Mouse (Mus musculus): Measurements from ENCODE around the gene Tmem135. TPM values are rescaled to one million over a fixed set of nuclear protein-coding genes. Genes with fewer than 3 reads are reported as not detected.

Tmem135 gene
- polyA plus RNA-seq, 1 experiment from 2014 or later = 15.1 TPM

GRCm38 (mm10) chr7:89168606-89169005, 235.4 kb downstream of the Tmem135 start:
- no peaks in the 10 kb centered on the region for H3K27me3 ChIP-seq (ENCODE audit: control insufficient read depth, insufficient read depth, low read length)
- ATAC-seq (ENCODE audit: low FRiP score) (no peak), DNase-seq (ENCODE audit: low spot score, missing footprints) (peak; percentile 96)
- H3K4me2 ChIP-seq = no peak overlapping the region
- no peak overlapping the region for H3K27ac ChIP-seq (ENCODE audit: low read depth, low read length)
- H3K36me3 ChIP-seq (ENCODE audit: control insufficient read depth, insufficient read depth, low read length) = no peaks in the 10 kb centered on the region
- no peak overlapping the region for H3K9ac ChIP-seq (ENCODE audit: low read length)
- no peaks in the 10 kb centered on the region for H3K9me3 ChIP-seq (ENCODE audit: control insufficient read depth, low read length)
- no peak overlapping the region for H3K4me3 ChIP-seq (ENCODE audit: low read depth, low read length)
- WGBS = 49% methylated on average over 2 of the region's 2 CpGs
- H3K4me1 ChIP-seq (ENCODE audit: control insufficient read depth, insufficient read depth, low read length) = no peaks in the 10 kb centered on the region; the same call in 1 of the 2 replicates

- Histone ChIP-seq H3K4me3 (ENCODE audit: low read depth, low read length) (no peak overlapping the region), H3K9me3 (ENCODE audit: control insufficient read depth, low read length) (no peaks in the 10 kb centered on the region), H3K27ac (ENCODE audit: low read depth, low read length) (no peak overlapping the region), H3K4me1 (ENCODE audit: control insufficient read depth, insufficient read depth, low read length) (no peaks in the 10 kb centered on the region; the same call in 1 of the 2 replicates), H3K9ac (ENCODE audit: low read length) (no peak overlapping the region), H3K27me3 (ENCODE audit: control insufficient read depth, insufficient read depth, low read length) (no peaks in the 10 kb centered on the region), H3K36me3 (ENCODE audit: control insufficient read depth, insufficient read depth, low read length) (no peaks in the 10 kb centered on the region), H3K4me2 (no peak overlapping the region)
- DNase-seq (ENCODE audit: low spot score, missing footprints) (no peak), ATAC-seq (ENCODE audit: low FRiP score) (no peak)
- 77% methylated on average over 4 of the region's 4 CpGs for WGBS
Observed at GRCm38 (mm10) chr7:89165528-89165927, 238.5 kb downstream of the Tmem135 start.

- Histone ChIP-seq H3K9me3 (ENCODE audit: control insufficient read depth, low read length) (no peaks in the 10 kb centered on the region), H3K4me1 (ENCODE audit: control insufficient read depth, insufficient read depth, low read length) (no peaks in the 10 kb centered on the region; the same call in 1 of the 2 replicates), H3K36me3 (ENCODE audit: control insufficient read depth, insufficient read depth, low read length) (no peaks in the 10 kb centered on the region), H3K4me3 (ENCODE audit: low read depth, low read length) (no peak overlapping the region), H3K27ac (ENCODE audit: low read depth, low read length) (no peak overlapping the region), H3K27me3 (ENCODE audit: control insufficient read depth, insufficient read depth, low read length) (no peaks in the 10 kb centered on the region), H3K9ac (ENCODE audit: low read length) (no peak overlapping the region), H3K4me2 (no peak overlapping the region)
- WGBS = 89% methylated on average over 6 of the region's 6 CpGs
- ATAC-seq (ENCODE audit: low FRiP score) (no peak), DNase-seq (ENCODE audit: low spot score, missing footprints) (no peak)
Observed at GRCm38 (mm10) chr7:89161610-89162378, 242.2 kb downstream of the Tmem135 start.

- no peak overlapping the region for H3K27ac ChIP-seq (ENCODE audit: low read depth, low read length)
Observed at GRCm38 (mm10) chr7:89157356-89157755, 246.7 kb downstream of the Tmem135 start.

GRCm38 (mm10) chr7:89156629-89157028, 247.4 kb downstream of the Tmem135 start:
- no peak overlapping the region for H3K9ac ChIP-seq (ENCODE audit: low read length)
- H3K27ac ChIP-seq (ENCODE audit: low read depth, low read length) = no peak overlapping the region
- no peaks in the 10 kb centered on the region for H3K9me3 ChIP-seq (ENCODE audit: control insufficient read depth, low read length)
- no peaks in the 10 kb centered on the region for H3K27me3 ChIP-seq (ENCODE audit: control insufficient read depth, insufficient read depth, low read length)
- no peak overlapping the region for H3K4me2 ChIP-seq
- ATAC-seq (ENCODE audit: low FRiP score) (no peak), DNase-seq (ENCODE audit: low spot score, missing footprints) (no peak)
- H3K36me3 ChIP-seq (ENCODE audit: control insufficient read depth, insufficient read depth, low read length) = no peaks in the 10 kb centered on the region
- WGBS = 81% methylated on average over 4 of the region's 4 CpGs
- no peaks in the 10 kb centered on the region for H3K4me1 ChIP-seq (ENCODE audit: control insufficient read depth, insufficient read depth, low read length)
- no peak overlapping the region for H3K4me3 ChIP-seq (ENCODE audit: low read depth, low read length)

More at GRCm38 (mm10) chr7:89157356-89157755, 246.7 kb downstream of the Tmem135 start:
- WGBS = 92% methylated on average over 8 of the region's 8 CpGs
- DNase-seq (ENCODE audit: low spot score, missing footprints) (no peak), ATAC-seq (ENCODE audit: low FRiP score) (no peak)
- no peaks in the 10 kb centered on the region for H3K36me3 ChIP-seq (ENCODE audit: control insufficient read depth, insufficient read depth, low read length)
- no peaks in the 10 kb centered on the region for H3K4me1 ChIP-seq (ENCODE audit: control insufficient read depth, insufficient read depth, low read length)
- no peaks in the 10 kb centered on the region for H3K9me3 ChIP-seq (ENCODE audit: control insufficient read depth, low read length)
- no peak overlapping the region for H3K9ac ChIP-seq (ENCODE audit: low read length)
- H3K4me3 ChIP-seq (ENCODE audit: low read depth, low read length) = no peak overlapping the region
- no peaks in the 10 kb centered on the region for H3K27me3 ChIP-seq (ENCODE audit: control insufficient read depth, insufficient read depth, low read length)
- H3K4me2 ChIP-seq = no peak overlapping the region

- Histone ChIP-seq H3K9me3 (ENCODE audit: control insufficient read depth, low read length) (no peaks in the 10 kb centered on the region), H3K4me3 (ENCODE audit: low read depth, low read length) (no peak overlapping the region), H3K27me3 (ENCODE audit: control insufficient read depth, insufficient read depth, low read length) (no peaks in the 10 kb centered on the region), H3K9ac (ENCODE audit: low read length) (no peak overlapping the region), H3K4me1 (ENCODE audit: control insufficient read depth, insufficient read depth, low read length) (no peaks in the 10 kb centered on the region), H3K4me2 (no peak overlapping the region), H3K27ac (ENCODE audit: low read depth, low read length) (no peak overlapping the region), H3K36me3 (ENCODE audit: control insufficient read depth, insufficient read depth, low read length) (no peaks in the 10 kb centered on the region)
- DNase-seq (ENCODE audit: low spot score, missing footprints) (no peak), ATAC-seq (ENCODE audit: low FRiP score) (no peak)
- 88% methylated on average over 7 of the region's 7 CpGs for WGBS
Observed at GRCm38 (mm10) chr7:89155741-89156140, 248.3 kb downstream of the Tmem135 start.

GRCm38 (mm10) chr7:89155223-89155622, 248.8 kb downstream of the Tmem135 start:
- Histone ChIP-seq H3K27me3 (ENCODE audit: control insufficient read depth, insufficient read depth, low read length) (no peaks in the 10 kb centered on the region), H3K9ac (ENCODE audit: low read length) (no peak overlapping the region), H3K4me3 (ENCODE audit: low read depth, low read length) (no peak overlapping the region), H3K4me1 (ENCODE audit: control insufficient read depth, insufficient read depth, low read length) (no peaks in the 10 kb centered on the region), H3K9me3 (ENCODE audit: control insufficient read depth, low read length) (no peaks in the 10 kb centered on the region), H3K4me2 (no peak overlapping the region), H3K36me3 (ENCODE audit: control insufficient read depth, insufficient read depth, low read length) (no peaks in the 10 kb centered on the region), H3K27ac (ENCODE audit: low read depth, low read length) (no peak overlapping the region)
- DNase-seq (ENCODE audit: low spot score, missing footprints) = no peak
- 88% methylated on average over 6 of the region's 6 CpGs for WGBS
- no peak for ATAC-seq (ENCODE audit: low FRiP score)

GRCm38 (mm10) chr7:89151345-89151744, 252.7 kb downstream of the Tmem135 start:
- Histone ChIP-seq H3K36me3 (ENCODE audit: control insufficient read depth, insufficient read depth, low read length) (no peaks in the 10 kb centered on the region), H3K9me3 (ENCODE audit: control insufficient read depth, low read length) (no peaks in the 10 kb centered on the region), H3K9ac (ENCODE audit: low read length) (no peak overlapping the region), H3K4me3 (ENCODE audit: low read depth, low read length) (no peak overlapping the region), H3K27ac (ENCODE audit: low read depth, low read length) (no peak overlapping the region), H3K4me1 (ENCODE audit: control insufficient read depth, insufficient read depth, low read length) (no peaks in the 10 kb centered on the region), H3K4me2 (no peak overlapping the region), H3K27me3 (ENCODE audit: control insufficient read depth, insufficient read depth, low read length) (no peaks in the 10 kb centered on the region)
- WGBS = 81% methylated on average over 6 of the region's 6 CpGs
- ATAC-seq (ENCODE audit: low FRiP score) (no peak), DNase-seq (ENCODE audit: low spot score, missing footprints) (no peak)

GRCm38 (mm10) chr7:89140640-89141300, 263.3 kb downstream of the Tmem135 start:
- no peaks in the 10 kb centered on the region for H3K36me3 ChIP-seq (ENCODE audit: control insufficient read depth, insufficient read depth, low read length)
- H3K27ac ChIP-seq (ENCODE audit: low read depth, low read length) = no peak overlapping the region
- no peak overlapping the region for H3K4me2 ChIP-seq
- DNase-seq (ENCODE audit: low spot score, missing footprints) = no peak
- no peak overlapping the region for H3K4me3 ChIP-seq (ENCODE audit: low read depth, low read length)
- H3K27me3 ChIP-seq (ENCODE audit: control insufficient read depth, insufficient read depth, low read length) = no peaks in the 10 kb centered on the region
- no peaks in the 10 kb centered on the region for H3K4me1 ChIP-seq (ENCODE audit: control insufficient read depth, insufficient read depth, low read length)
- no peak for ATAC-seq (ENCODE audit: low FRiP score)
- H3K9ac ChIP-seq (ENCODE audit: low read length) = no peak overlapping the region
- 87% methylated on average over 5 of the region's 5 CpGs for WGBS
- no peaks in the 10 kb centered on the region for H3K9me3 ChIP-seq (ENCODE audit: control insufficient read depth, low read length)
